Mouse (Mus musculus): ENCODE data around the gene Fbxl12.
A peak's percentile ranks its signal among the peaks of the same experiment; 100 is the strongest.
"Not testable (repeated sequence)": the region's sequence is repeated elsewhere in the genome, so short reads cannot be mapped to it uniquely, and the experiment has no call there.

The Fbxl12 gene

GRCm38 (mm10) chr9:20644360-20645081 lies at the start of gene Fbxl12:
Gene Fbxl12, minus strand, starts transcription at chr9:20644767.
- DNase-seq: peak; percentile 80 to 81

DNA sequence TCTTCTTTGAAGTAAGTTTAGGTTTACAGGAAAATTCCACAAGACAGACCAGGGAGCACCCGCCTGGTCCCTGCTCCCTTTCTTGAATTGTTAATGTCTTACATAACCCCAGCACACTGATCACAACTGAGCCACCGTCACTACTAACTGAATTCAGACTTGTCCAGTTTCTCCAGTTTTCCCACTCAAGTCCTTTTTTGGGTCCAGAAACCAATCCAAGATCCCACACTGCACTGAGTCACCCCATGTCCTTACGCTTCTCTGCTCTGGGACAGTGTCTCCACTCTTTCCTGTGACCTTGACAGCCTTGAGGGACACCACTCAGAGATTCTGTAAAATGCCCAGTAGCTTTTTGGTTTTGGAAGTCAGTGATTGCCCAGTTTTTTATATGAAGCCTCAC lies 48.3 kb upstream of the Fbxl12 start:
- no peak for DNase-seq

- not testable (repeated sequence) for DNase-seq
Observed at GRCm38 (mm10) chr9:20690449-20690848, 45.9 kb upstream of the Fbxl12 start.

- DNase-seq: no peak
Observed at GRCm38 (mm10) chr9:20689913-20690312, 45.3 kb upstream of the Fbxl12 start.

GRCm38 (mm10) chr9:20689403-20689802 lies 44.8 kb upstream of the Fbxl12 start:
- DNase-seq: no peak

GRCm38 (mm10) chr9:20685081-20685861 lies 40.7 kb upstream of the Fbxl12 start:
- DNase-seq: no peak

GRCm38 (mm10) chr9:20682389-20682722 lies 37.8 kb upstream of the Fbxl12 start:
- no peak for DNase-seq

DNA sequence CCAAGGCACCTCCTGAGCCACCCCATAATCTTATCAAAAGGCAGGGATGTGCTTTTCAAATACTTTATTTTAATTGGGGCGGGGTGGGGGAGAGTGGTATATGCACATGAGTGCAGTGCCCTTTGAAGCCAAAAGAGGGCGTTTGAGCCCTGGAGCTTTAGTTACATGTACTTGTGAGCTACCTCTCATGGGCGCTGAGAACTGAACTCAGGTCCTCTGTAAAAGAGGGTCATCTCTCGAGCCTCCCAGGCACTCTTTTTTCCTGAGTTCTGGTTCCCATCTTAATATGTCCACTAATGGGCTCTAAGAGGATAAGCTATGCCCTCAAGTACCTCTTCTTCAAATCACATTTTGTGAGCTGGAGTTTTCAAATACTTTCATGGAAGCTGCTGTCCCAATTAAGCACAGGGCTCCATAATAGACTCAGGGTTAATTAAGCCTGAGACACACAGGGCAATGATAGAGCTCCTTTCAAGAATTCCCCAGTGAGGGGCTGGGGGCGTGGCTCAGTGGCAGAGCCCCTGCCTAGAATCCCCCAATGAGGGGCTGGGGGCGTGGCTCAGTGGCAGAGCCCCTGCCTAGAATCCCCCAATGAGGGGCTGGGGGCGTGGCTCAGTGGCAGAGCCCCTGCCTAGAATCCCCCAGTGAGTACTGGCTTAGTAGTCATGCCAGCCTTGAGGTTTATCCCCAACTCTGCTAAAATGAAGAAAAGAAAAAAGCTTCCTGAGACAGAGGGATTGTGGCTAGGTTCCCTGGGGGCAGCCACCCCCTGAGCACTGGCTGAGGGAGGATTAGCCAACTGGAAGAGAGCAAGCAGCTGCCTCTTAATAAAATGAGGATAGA lies 37.2 kb upstream of the Fbxl12 start:
- DNase-seq: no peak

DNA sequence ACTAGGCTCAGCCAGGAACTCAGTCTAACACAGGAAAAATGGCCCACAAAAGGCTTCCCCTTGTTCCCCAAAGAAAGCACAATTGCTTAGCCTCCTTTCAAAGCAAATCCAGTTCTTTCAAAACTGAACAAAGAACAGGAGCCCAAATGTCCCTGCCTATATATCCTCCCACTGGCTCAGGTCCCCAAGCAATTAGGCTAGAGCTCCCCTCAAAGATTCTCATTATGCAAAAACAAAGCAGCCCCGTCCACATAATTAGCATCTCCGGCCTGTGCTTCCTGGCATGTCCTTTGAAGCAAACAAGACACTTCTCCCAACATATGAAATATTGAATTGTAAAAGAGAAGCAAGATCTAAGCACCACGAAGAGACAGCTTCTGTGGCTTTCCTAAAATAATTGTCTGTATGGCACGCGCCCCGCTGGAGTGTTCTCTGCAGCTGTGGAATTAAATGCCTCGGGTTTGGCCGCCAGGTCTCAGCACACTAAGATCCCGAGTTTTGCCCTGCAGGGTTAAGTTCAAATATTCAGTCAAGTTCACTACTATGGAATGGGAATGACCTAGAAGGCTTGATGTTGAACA lies 35.9 kb upstream of the Fbxl12 start:
- DNase-seq: no peak

DNA sequence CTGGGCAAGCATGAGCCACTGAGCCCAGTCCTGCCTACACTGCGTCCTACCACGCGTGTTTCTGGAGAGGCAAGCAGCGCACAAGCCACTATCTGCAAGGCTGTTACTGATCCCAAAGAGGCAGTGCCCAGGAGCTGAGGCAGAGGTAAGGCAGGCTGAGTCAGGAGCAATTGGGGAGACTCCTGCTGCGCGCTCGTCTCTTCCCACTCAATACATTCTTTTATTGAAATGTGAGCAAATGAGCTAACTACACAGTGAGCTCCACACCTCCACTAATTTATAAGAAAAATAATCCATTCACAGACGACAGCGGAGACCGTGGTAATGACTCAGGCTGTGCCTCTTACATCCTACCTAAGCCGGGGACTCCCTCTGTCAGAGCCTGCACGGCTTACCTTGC lies 33.3 kb upstream of the Fbxl12 start:
- no peak for DNase-seq

DNA sequence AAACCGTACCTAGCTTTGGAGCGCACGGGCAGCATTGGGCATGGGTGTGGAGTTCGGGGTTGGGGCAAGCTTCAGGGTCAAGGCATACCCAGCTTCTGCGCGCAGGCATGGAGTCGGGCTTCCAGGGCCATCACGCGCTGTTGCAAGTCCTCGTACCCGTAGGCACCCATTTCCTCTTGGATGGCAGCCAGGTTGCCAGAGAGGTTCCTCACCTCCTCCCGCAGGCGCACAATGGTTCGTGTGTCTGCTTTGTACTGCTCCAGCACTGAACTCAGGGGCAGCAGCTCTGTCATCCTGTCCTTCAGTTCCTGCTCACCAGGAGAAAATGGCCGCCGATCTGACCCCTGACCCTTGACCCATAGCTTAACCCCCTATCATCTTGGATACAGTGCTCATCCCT lies 27.5 kb upstream of the Fbxl12 start:
- DNase-seq: no peak

GRCm38 (mm10) chr9:20668065-20668464 lies 23.5 kb upstream of the Fbxl12 start:
- no peak for DNase-seq

GRCm38 (mm10) chr9:20666510-20667034 lies 22.0 kb upstream of the Fbxl12 start:
- no peak for DNase-seq

- no peak for DNase-seq
Observed at GRCm38 (mm10) chr9:20665925-20666324, 21.4 kb upstream of the Fbxl12 start.

GRCm38 (mm10) chr9:20664982-20665637 lies 20.5 kb upstream of the Fbxl12 start:
- DNase-seq: no peak

DNA sequence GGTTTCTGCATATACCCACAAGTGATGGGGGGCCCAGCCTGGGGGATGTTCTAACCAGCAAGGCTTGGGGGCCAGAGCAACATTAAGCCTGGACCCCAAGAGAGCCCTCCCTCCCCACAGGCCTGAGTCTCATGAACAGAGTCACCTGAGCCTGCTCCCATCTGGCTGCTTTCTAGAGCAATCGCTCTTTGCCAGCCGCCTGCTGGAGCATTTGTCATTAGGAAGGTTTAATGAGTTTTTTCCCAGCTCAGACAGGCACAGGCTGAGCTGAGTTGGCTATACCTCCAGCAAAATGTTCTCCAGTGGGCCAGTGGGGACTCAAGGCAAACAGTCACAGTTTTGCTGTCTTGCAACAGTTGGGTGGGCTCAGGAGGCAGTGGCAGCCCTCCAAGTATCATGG lies 19.8 kb upstream of the Fbxl12 start:
- no peak for DNase-seq

DNA sequence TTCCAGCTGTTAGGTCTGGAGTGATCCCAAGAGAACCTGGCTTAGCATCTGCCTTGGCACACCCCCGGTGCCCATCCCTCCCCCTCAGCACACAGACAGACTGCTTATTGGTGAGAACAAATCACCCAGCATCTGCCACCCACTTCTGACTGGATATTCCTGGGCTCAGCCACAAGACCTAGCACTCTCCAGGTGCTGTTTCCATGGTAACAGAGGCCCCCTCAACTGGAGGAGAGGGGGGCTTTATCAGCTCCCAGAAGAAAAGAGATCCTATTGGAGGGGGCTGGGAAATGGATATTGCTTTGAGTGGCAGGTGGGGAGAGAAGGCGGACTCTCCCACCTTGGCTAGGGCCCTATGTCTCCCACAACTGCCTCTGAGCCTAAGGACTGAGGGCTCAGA lies 19.4 kb upstream of the Fbxl12 start:
- no peak for DNase-seq

GRCm38 (mm10) chr9:20662874-20663273 lies 18.3 kb upstream of the Fbxl12 start:
- no peak for DNase-seq

GRCm38 (mm10) chr9:20662325-20662724 lies 17.8 kb upstream of the Fbxl12 start:
- DNase-seq: peak; percentile 60 to 72

- DNase-seq: no peak
Observed at GRCm38 (mm10) chr9:20657546-20657945, 13.0 kb upstream of the Fbxl12 start.

DNA sequence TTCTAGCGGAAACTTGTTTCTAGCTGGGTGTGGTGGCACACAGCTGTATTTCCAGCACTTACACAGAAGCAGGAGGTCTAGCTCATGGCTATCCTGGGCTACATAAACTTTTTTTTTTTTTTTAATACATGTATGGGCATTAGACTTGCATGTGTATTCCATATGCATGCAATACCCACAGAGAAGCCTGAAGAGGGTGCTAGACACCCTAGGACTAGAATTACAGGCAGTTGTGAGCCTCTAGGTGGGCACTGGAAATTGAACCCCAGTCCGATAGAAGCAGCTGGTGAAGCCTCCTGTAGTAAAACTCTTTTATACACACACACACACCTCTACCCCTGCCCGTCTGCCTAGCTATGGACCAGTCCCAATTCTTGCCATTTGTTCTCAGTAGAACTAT lies 9.3 kb upstream of the Fbxl12 start:
- no peak for DNase-seq

DNA sequence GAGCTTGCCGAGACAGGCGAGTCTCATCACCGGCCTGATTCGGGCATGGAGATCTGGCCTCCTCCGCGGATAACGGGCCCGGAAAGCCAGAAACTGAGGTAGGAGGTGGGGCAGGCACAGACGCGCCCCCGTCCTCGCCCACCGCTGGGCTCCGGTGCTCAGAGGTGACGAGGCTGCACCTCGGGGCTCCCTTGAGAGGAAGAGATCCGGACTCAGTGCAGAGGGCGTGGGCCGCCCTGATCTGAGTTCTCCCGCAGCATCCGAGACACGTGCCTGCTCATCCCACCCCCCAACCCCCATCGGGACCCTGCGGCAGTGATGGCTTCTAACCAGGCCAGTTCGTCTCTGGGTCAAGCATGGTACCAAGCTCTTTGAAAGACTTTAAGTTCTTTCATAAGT lies 7.7 kb upstream of the Fbxl12 start:
- no peak for DNase-seq

Data from lung, postnatal 4 days (tissue).